Mouse (Mus musculus): ENCODE results near the gene Per2.
"Not testable (repeated sequence)": the region's sequence is repeated elsewhere in the genome, so short reads cannot be mapped to it uniquely, and the experiment has no call there.

Per2 gene

GRCm38 (mm10) chr1:91459059-91459809, at the start of gene Per2:
TSS of gene Per2 (minus strand) at chr1:91459324.
- DNase-seq (ENCODE audit: low spot score in 2 of 2), result peak; percentile 98 to 99

- DNase-seq (ENCODE audit: low spot score in 2 of 2), result no peak
Measured at GRCm38 (mm10) chr1:91504615-91505014, 45.5 kb upstream of the Per2 start.

- DNase-seq (ENCODE audit: low spot score in 2 of 2), result no peak
Measured at GRCm38 (mm10) chr1:91498579-91498978, 39.5 kb upstream of the Per2 start.

GRCm38 (mm10) chr1:91495321-91495720, 36.2 kb upstream of the Per2 start:
- no peak for DNase-seq (ENCODE audit: low spot score in 2 of 2)

- DNase-seq (ENCODE audit: low spot score in 2 of 2), result peak; percentile 78 to 82
Measured at GRCm38 (mm10) chr1:91494457-91495140, 35.5 kb upstream of the Per2 start, which contains the start of gene Traf3ip1. TSS of gene Traf3ip1 (plus strand) at chr1:91494647.

GRCm38 (mm10) chr1:91493938-91494337, 34.8 kb upstream of the Per2 start:
- no peak for DNase-seq (ENCODE audit: low spot score in 2 of 2)

- no peak for DNase-seq (ENCODE audit: low spot score in 2 of 2)
Measured at GRCm38 (mm10) chr1:91492740-91493139, 33.6 kb upstream of the Per2 start.

GRCm38 (mm10) chr1:91490322-91490721, 31.2 kb upstream of the Per2 start:
- DNase-seq (ENCODE audit: low spot score in 2 of 2), result no peak

GRCm38 (mm10) chr1:91486165-91486564, 27.0 kb upstream of the Per2 start:
- no peak for DNase-seq (ENCODE audit: low spot score in 2 of 2)

- DNase-seq (ENCODE audit: low spot score in 2 of 2), result no peak
Measured at GRCm38 (mm10) chr1:91485422-91485821, 26.3 kb upstream of the Per2 start.

- no peak for DNase-seq (ENCODE audit: low spot score in 2 of 2)
Measured at GRCm38 (mm10) chr1:91484011-91484346, 24.9 kb upstream of the Per2 start.

GRCm38 (mm10) chr1:91483304-91484010, 24.3 kb upstream of the Per2 start:
- DNase-seq (ENCODE audit: low spot score in 2 of 2), result peak in 1 of 2 experiments; percentile 72

- DNase-seq (ENCODE audit: low spot score in 2 of 2), result no peak
Measured at GRCm38 (mm10) chr1:91482616-91483211, 23.6 kb upstream of the Per2 start.

- DNase-seq (ENCODE audit: low spot score in 2 of 2), result no peak
Measured at GRCm38 (mm10) chr1:91478958-91479357, 19.8 kb upstream of the Per2 start.

GRCm38 (mm10) chr1:91478145-91478544, 19.0 kb upstream of the Per2 start:
- DNase-seq (ENCODE audit: low spot score in 2 of 2), result not testable (repeated sequence)

GRCm38 (mm10) chr1:91469888-91470419, 10.8 kb upstream of the Per2 start:
- DNase-seq (ENCODE audit: low spot score in 2 of 2), result no peak

GRCm38 (mm10) chr1:91466186-91466585, 7.1 kb upstream of the Per2 start:
- no peak for DNase-seq (ENCODE audit: low spot score in 2 of 2)

GRCm38 (mm10) chr1:91465244-91465643, 6.1 kb upstream of the Per2 start:
- DNase-seq (ENCODE audit: low spot score in 2 of 2), result no peak

- DNase-seq (ENCODE audit: low spot score in 2 of 2), result no peak
Measured at GRCm38 (mm10) chr1:91464436-91464835, 5.3 kb upstream of the Per2 start.

GRCm38 (mm10) chr1:91463336-91463995, 4.3 kb upstream of the Per2 start:
- no peak for DNase-seq (ENCODE audit: low spot score in 2 of 2)

- DNase-seq (ENCODE audit: low spot score in 2 of 2), result no peak
Measured at GRCm38 (mm10) chr1:91460564-91460963, 1.4 kb upstream of the Per2 start.

All from frontal cortex, postnatal 14 days (tissue).